Mouse (Mus musculus) adrenal gland, adult 8-10 months (tissue): ENCODE measurements at regions not wholly inside any gene's neighbourhood (a gene's known extent, or its start where the extent isn't known, plus 50 kb on each side); places are given as distances from the start of the nearest gene placed in this dataset.
"Not testable (repeated sequence)": the region's sequence is repeated elsewhere in the genome, so short reads cannot be mapped to it uniquely, and the experiment has no call there.

Experiments
- DNase-seq: peaks from one replicate; pipeline ENCODE4 v3.0.0; 2022

- no peak for DNase-seq
Observed at GRCm38 (mm10) chr16:8246445-8246844, 178.5 kb downstream of the Tmem114 start.

- no peak for DNase-seq
Observed at GRCm38 (mm10) chr16:8245612-8246011, 179.3 kb downstream of the Tmem114 start.

GRCm38 (mm10) chr16:8234351-8234750 is 190.6 kb downstream of the Tmem114 start:
- peak; percentile 67 for DNase-seq

- no peak for DNase-seq
Observed at GRCm38 (mm10) chr16:8232079-8232478, 192.9 kb downstream of the Tmem114 start.

GRCm38 (mm10) chr16:8223625-8224300 is 201.2 kb downstream of the Tmem114 start:
- no peak for DNase-seq

- DNase-seq: no peak
Observed at GRCm38 (mm10) chr16:8208251-8209181, 216.4 kb downstream of the Tmem114 start.

- peak; percentile 28 for DNase-seq
Observed at GRCm38 (mm10) chr16:8205014-8205413, 219.9 kb downstream of the Tmem114 start.

- no peak for DNase-seq
Observed at GRCm38 (mm10) chr16:8201306-8201705, 223.6 kb downstream of the Tmem114 start.

GRCm38 (mm10) chr16:8198771-8199562 is 226.0 kb downstream of the Tmem114 start:
- DNase-seq: no peak

GRCm38 (mm10) chr16:8189472-8190240 is 235.3 kb downstream of the Tmem114 start:
- peak; percentile 18 for DNase-seq

GRCm38 (mm10) chr16:8189071-8189470 is 235.9 kb downstream of the Tmem114 start:
- no peak for DNase-seq

- peak; percentile 60 for DNase-seq
Observed at GRCm38 (mm10) chr16:8188505-8188904, 236.4 kb downstream of the Tmem114 start.

- DNase-seq: peak; percentile 20
Observed at GRCm38 (mm10) chr16:8184781-8185180, 240.2 kb downstream of the Tmem114 start.

GRCm38 (mm10) chr16:8178946-8179345 is 246.0 kb downstream of the Tmem114 start:
- no peak for DNase-seq

GRCm38 (mm10) chr16:8177226-8177625 is 247.7 kb downstream of the Tmem114 start:
- not testable (repeated sequence) for DNase-seq

GRCm38 (mm10) chr16:8176126-8176525 is 248.8 kb downstream of the Tmem114 start:
- no peak for DNase-seq
